In the genomic region with DNA sequence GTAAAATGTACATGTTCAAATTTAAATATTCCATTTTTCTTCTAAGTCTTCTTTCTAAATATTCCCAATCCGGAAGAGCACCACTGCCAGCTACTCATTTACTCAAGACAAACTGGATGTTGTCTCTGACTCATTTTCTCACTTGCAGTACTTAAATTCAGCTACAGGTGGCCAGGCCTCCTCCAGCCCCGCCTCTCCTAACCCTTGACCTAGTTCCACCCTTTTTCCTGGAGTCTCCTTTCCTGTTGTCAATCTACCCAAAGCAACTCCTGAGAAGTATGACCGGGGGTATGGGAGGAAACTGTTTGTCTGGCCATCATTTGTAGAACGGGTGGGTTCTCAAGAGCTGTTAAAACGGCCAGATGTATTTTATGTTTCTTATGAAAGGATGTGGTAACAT, we compare ENCODE assay signal across 22 mouse cellular contexts. TPM values are rescaled to one million over a fixed set of nuclear protein-coding genes. Genes with fewer than 3 reads are reported as not detected.
DNase-seq lines count a peak whose midpoint lies in the region; ATAC-seq and TF ChIP-seq lines count a peak whose summit lies in the region.
"Had no signal": no experiment of that assay in that cellular context is flagged by ENCODE, and none has a peak within 500 bp of the region (broad histone marks: within the 10 kb centered on the region; RNA-seq: fewer than 3 reads in every experiment).

No protein-coding gene starts in this region.

- WGBS in heart, adult 2 months = 66% methylated on average over 5 of the region's 5 CpGs
- 59% methylated on average over 5 of the region's 5 CpGs for WGBS in heart, embryonic 10.5 days
- 55% methylated on average over 5 of the region's 5 CpGs for whole genome bisulfite sequencing in lung, adult 2 months
- WGBS in forebrain, embryonic 13.5 days = 76% methylated on average over 5 of the region's 5 CpGs

- H3K27ac ChIP-seq in heart, adult 2 months = no peak overlapping the region
- no peak overlapping the region for H3K27ac ChIP-seq in heart, embryonic 10.5 days
- no peak overlapping the region for H3K27ac ChIP-seq in forebrain, embryonic 13.5 days
- H3K27ac ChIP-seq: limb, embryonic 10.5 days had no signal

- H3K4me3 ChIP-seq in heart, adult 2 months = no peak overlapping the region
- no peak overlapping the region for H3K4me3 ChIP-seq in heart, embryonic 10.5 days
- H3K4me3 ChIP-seq in lung, adult 2 months (replicated peaks; ENCODE audit: extremely low read depth, low read depth, low read length) = no peak overlapping the region
- H3K4me3 ChIP-seq in forebrain, embryonic 13.5 days = no peak overlapping the region
- H3K4me3 ChIP-seq: heart, embryonic 12.5 days; limb, embryonic 10.5 days had no signal

- no peak overlapping the region for H3K9ac ChIP-seq in heart, adult 2 months (ENCODE audit: low read depth, low read length)
- no peak overlapping the region for H3K9ac ChIP-seq in forebrain, embryonic 13.5 days
- H3K9ac ChIP-seq: heart, embryonic 12.5 days had no signal

- no peak overlapping the region for H3K4me2 ChIP-seq in forebrain, embryonic 13.5 days
- H3K4me2 ChIP-seq: heart, embryonic 12.5 days had no signal

- H3K79me2 ChIP-seq in heart, adult 2 months (replicated peaks; ENCODE audit: control insufficient read depth, insufficient read depth, low read length) = no peaks in the 10 kb centered on the region

- no peaks in the 10 kb centered on the region for H3K4me1 ChIP-seq in heart, adult 2 months (ENCODE audit: control insufficient read depth, insufficient read depth, low read length)
- H3K4me1 ChIP-seq in heart, embryonic 10.5 days = no peaks in the 10 kb centered on the region
- peaks cover 4% of the 10 kb centered on the region; the same call in 1 of the 2 replicates for H3K4me1 ChIP-seq in lung, adult 2 months (ENCODE audit: control insufficient read depth, insufficient read depth, low read length)
- H3K4me1 ChIP-seq in forebrain, embryonic 13.5 days = no peaks in the 10 kb centered on the region
- H3K4me1 ChIP-seq: heart, embryonic 12.5 days; limb, embryonic 10.5 days had no signal

- no peaks in the 10 kb centered on the region for H3K36me3 ChIP-seq in heart, adult 2 months (ENCODE audit: control insufficient read depth, insufficient read depth, low read length)
- no peaks in the 10 kb centered on the region for H3K36me3 ChIP-seq in heart, embryonic 10.5 days
- no peaks in the 10 kb centered on the region for H3K36me3 ChIP-seq in forebrain, embryonic 13.5 days (ENCODE audit: poor library complexity, severe bottlenecking)
- H3K36me3 ChIP-seq: G1E; heart, embryonic 12.5 days; limb, embryonic 10.5 days had no signal

- H3K27me3 ChIP-seq in heart, adult 2 months (ENCODE audit: control insufficient read depth, insufficient read depth, low read length) = no peaks in the 10 kb centered on the region
- H3K27me3 ChIP-seq in heart, embryonic 10.5 days (ENCODE audit: insufficient read depth, poor library complexity, severe bottlenecking) = no peaks in the 10 kb centered on the region
- H3K27me3 ChIP-seq in forebrain, embryonic 13.5 days = no peaks in the 10 kb centered on the region
- H3K27me3 ChIP-seq: heart, embryonic 12.5 days had no signal

- DNase-seq in heart, adult 2 months = no peak
- DNase-seq in heart, embryonic 10.5 days (ENCODE audit: low spot score) = no peak
- DNase-seq in lung, adult 2 months = no peak
- DNase-seq in lung, postnatal 36 days = no peak
- peak; percentile 57 for DNase-seq in retina, postnatal 1 day
- DNase-seq: adrenal gland, postnatal 36 days; B cell, adult 2 months; cerebellum, postnatal 25 days; kidney, postnatal 10 days; midbrain, embryonic 14.5 days; thymus, postnatal 25 days had no signal

- intact Hi-C loops in heart, adult 2 months (cut with DNase I) = no loop called here

- 0 out of 2 replicates have a peak, but pooled peaks have one; percentile 45 for ATAC-seq in common myeloid progenitor, adult 5-6 weeks (replicated peaks; ENCODE audit: low read depth, poor library complexity, severe bottlenecking)
- no peak for ATAC-seq in forebrain, embryonic 13.5 days
- ATAC-seq: forebrain, embryonic 14.5 days had no signal

- H3K9me3 ChIP-seq in heart, embryonic 10.5 days = no peaks in the 10 kb centered on the region
- H3K9me3 ChIP-seq in forebrain, embryonic 13.5 days (replicated peaks) = no peaks in the 10 kb centered on the region
- H3K9me3 ChIP-seq: G1E; heart, embryonic 12.5 days; limb, embryonic 10.5 days had no signal

- TF ChIP-seq POLR2A in heart, adult 2 months (IDR thresholded peaks at IDR 0.05; ENCODE audit: insufficient read depth, low read depth, low read length) = no peak
- no peak for TF ChIP-seq POLR2A in lung, adult 2 months (IDR thresholded peaks at IDR 0.05; ENCODE audit: borderline replicate concordance, extremely low read depth, low read depth, low read length)

- TF ChIP-seq EP300 in heart, adult 2 months (IDR thresholded peaks at IDR 0.05; ENCODE audit: insufficient read depth, low read depth, low read length) = no peak

- peak; percentile 49 for TF ChIP-seq CTCF in heart, adult 2 months (IDR thresholded peaks at IDR 0.05)
- TF ChIP-seq CTCF in lung, adult 2 months (IDR thresholded peaks at IDR 0.05; ENCODE audit: insufficient read depth, low read length) = 0 out of 2 replicates have a peak, but pooled peaks have one; percentile 9

RNA-seq across cellular contexts. Expression of a gene that starts 9.7 kb away (rescaled TPM):
- 10 to 100 TPM; 31.7 to 36.2 TPM for total RNA-seq in heart, adult 2 months (2021)
- 10.6 and 15.4 TPM in 2 replicates for polyA plus RNA-seq in heart, adult 2 months (2012; rRNA removed)
- polyA plus RNA-seq in heart, embryonic 10.5 days (2016; fragmentation: Nextera tagmentation; extraction: Ambion mirVana) = 4.4 and 4.8 TPM in 2 replicates
- 14.3 and 17.3 TPM in 2 replicates for polyA plus RNA-seq in lung, adult 2 months (2012; rRNA removed)
- total RNA-seq in common myeloid progenitor, adult 5-6 weeks (2017) = 13.3 and 19.0 TPM in 2 replicates
- 7.5 and 7.7 TPM in 2 replicates for polyA plus RNA-seq in forebrain, embryonic 13.5 days (2015; fragmentation: Nextera tagmentation; extraction: Ambion mirVana)

RNA-seq across cellular contexts. Expression of a gene that starts 40.4 kb away (rescaled TPM):
- total RNA-seq in heart, adult 2 months (2021) = not detected
- 0.14 and 0.15 TPM in 2 replicates for polyA plus RNA-seq in heart, adult 2 months (2012; rRNA removed)
- not detected in 2 replicates for polyA plus RNA-seq in heart, embryonic 10.5 days (2016; fragmentation: Nextera tagmentation; extraction: Ambion mirVana)
- polyA plus RNA-seq in lung, adult 2 months (2012; rRNA removed) = not detected in 2 replicates
- total RNA-seq in common myeloid progenitor, adult 5-6 weeks (2017) = not detected in 2 replicates
- polyA plus RNA-seq in forebrain, embryonic 13.5 days (2015; fragmentation: Nextera tagmentation; extraction: Ambion mirVana) = not detected in 2 replicates
- total RNA-seq: adrenal gland, postnatal 36 days; G1E; gastrocnemius, adult 18-20 months; layer of hippocampus, postnatal 14 days had no signal
- polyA plus RNA-seq: G1E; heart, embryonic 12.5 days; hindbrain, embryonic 11.5 days; limb, embryonic 10.5 days; liver, embryonic 16.5 days; stomach, embryonic 14.5 days had no signal
